Mouse (Mus musculus): ENCODE data around the gene Grid1. TPM values are rescaled to one million over a fixed set of nuclear protein-coding genes. Genes with fewer than 3 reads are reported as not detected.
A peak's percentile ranks its signal among the peaks of the same experiment; 100 is the strongest.

Grid1 gene
- polyA plus RNA-seq (2012; ENCODE audit: insufficient read depth, insufficient read length, low replicate concordance, missing spikeins) = not detected in 2 replicates

GRCm38 (mm10) chr14:34819919-34820652 lies at the start of gene Grid1:
TSS of gene Grid1 (plus strand) at chr14:34820108.
- WGBS = 8% methylated on average over 95 of the region's 96 CpGs
- TF ChIP-seq POLR2A (IDR thresholded peaks at IDR 0.05; ENCODE audit: insufficient read depth, low read depth, low read length) (0 out of 2 replicates have a peak, but pooled peaks have one; percentile 12), CTCF (IDR thresholded peaks at IDR 0.05; ENCODE audit: insufficient read depth, low read depth, low read length) (no peak)
- Histone ChIP-seq H3K4me3 (ENCODE audit: insufficient read depth, low read depth, low read length) (peak within 1 kb of the TSS; percentile 84), H3K4me1 (ENCODE audit: control insufficient read depth, insufficient read depth, low read length) (peaks cover 27% of the 10 kb centered on the region), H3K27ac (ENCODE audit: insufficient read depth, low read depth, low read length) (peak within 1 kb of the TSS; percentile 42; the same call in 1 of the 2 replicates)

- WGBS = 90% methylated on average over 6 of the region's 6 CpGs
- no peak overlapping the region for H3K27ac ChIP-seq (ENCODE audit: insufficient read depth, low read depth, low read length)
- H3K4me3 ChIP-seq (ENCODE audit: insufficient read depth, low read depth, low read length) = no peak overlapping the region
- H3K4me1 ChIP-seq (ENCODE audit: control insufficient read depth, insufficient read depth, low read length) = peaks cover 11% of the 10 kb centered on the region
- TF ChIP-seq POLR2A (IDR thresholded peaks at IDR 0.05; ENCODE audit: insufficient read depth, low read depth, low read length) = no peak
- no peak for TF ChIP-seq CTCF (IDR thresholded peaks at IDR 0.05; ENCODE audit: insufficient read depth, low read depth, low read length)
Measured at GRCm38 (mm10) chr14:34770467-34770866, 49.4 kb upstream of the Grid1 start.

- 31% methylated on average over 9 of the region's 9 CpGs for WGBS
- H3K4me1 ChIP-seq (ENCODE audit: control insufficient read depth, insufficient read depth, low read length) = peaks cover 11% of the 10 kb centered on the region
Measured at GRCm38 (mm10) chr14:34771601-34772000, 48.3 kb upstream of the Grid1 start.

GRCm38 (mm10) chr14:34772132-34772531 lies 47.8 kb upstream of the Grid1 start:
- peaks cover 11% of the 10 kb centered on the region for H3K4me1 ChIP-seq (ENCODE audit: control insufficient read depth, insufficient read depth, low read length)
- TF ChIP-seq POLR2A (IDR thresholded peaks at IDR 0.05; ENCODE audit: insufficient read depth, low read depth, low read length) (no peak), CTCF (IDR thresholded peaks at IDR 0.05; ENCODE audit: insufficient read depth, low read depth, low read length) (no peak)

More at GRCm38 (mm10) chr14:34771601-34772000, 48.3 kb upstream of the Grid1 start:
- TF ChIP-seq POLR2A (IDR thresholded peaks at IDR 0.05; ENCODE audit: insufficient read depth, low read depth, low read length) (no peak), CTCF (IDR thresholded peaks at IDR 0.05; ENCODE audit: insufficient read depth, low read depth, low read length) (no peak)
- no peak overlapping the region for H3K27ac ChIP-seq (ENCODE audit: insufficient read depth, low read depth, low read length)
- no peak overlapping the region for H3K4me3 ChIP-seq (ENCODE audit: insufficient read depth, low read depth, low read length)

GRCm38 (mm10) chr14:34773681-34774080 lies 46.2 kb upstream of the Grid1 start:
- H3K4me1 ChIP-seq (ENCODE audit: control insufficient read depth, insufficient read depth, low read length) = peaks cover 11% of the 10 kb centered on the region
- 86% methylated on average over 3 of the region's 3 CpGs for WGBS
- no peak for TF ChIP-seq POLR2A (IDR thresholded peaks at IDR 0.05; ENCODE audit: insufficient read depth, low read depth, low read length)
- TF ChIP-seq CTCF (IDR thresholded peaks at IDR 0.05; ENCODE audit: insufficient read depth, low read depth, low read length) = no peak
- no peak overlapping the region for H3K4me3 ChIP-seq (ENCODE audit: insufficient read depth, low read depth, low read length)
- H3K27ac ChIP-seq (ENCODE audit: insufficient read depth, low read depth, low read length) = no peak overlapping the region

More at GRCm38 (mm10) chr14:34772132-34772531, 47.8 kb upstream of the Grid1 start:
- WGBS = 73% methylated on average over 7 of the region's 7 CpGs
- Histone ChIP-seq H3K4me3 (ENCODE audit: insufficient read depth, low read depth, low read length) (no peak overlapping the region), H3K27ac (ENCODE audit: insufficient read depth, low read depth, low read length) (no peak overlapping the region)

- Histone ChIP-seq H3K27ac (ENCODE audit: insufficient read depth, low read depth, low read length) (no peak overlapping the region), H3K4me3 (ENCODE audit: insufficient read depth, low read depth, low read length) (no peak overlapping the region), H3K4me1 (ENCODE audit: control insufficient read depth, insufficient read depth, low read length) (peaks cover 6% of the 10 kb centered on the region)
- 76% methylated on average over 6 of the region's 6 CpGs for WGBS
- TF ChIP-seq CTCF (IDR thresholded peaks at IDR 0.05; ENCODE audit: insufficient read depth, low read depth, low read length) (no peak), POLR2A (IDR thresholded peaks at IDR 0.05; ENCODE audit: insufficient read depth, low read depth, low read length) (no peak)
Measured at GRCm38 (mm10) chr14:34774231-34774630, 45.7 kb upstream of the Grid1 start.

- TF ChIP-seq CTCF (IDR thresholded peaks at IDR 0.05; ENCODE audit: insufficient read depth, low read depth, low read length) (no peak), POLR2A (IDR thresholded peaks at IDR 0.05; ENCODE audit: insufficient read depth, low read depth, low read length) (no peak)
- WGBS = 89% methylated on average over 12 of the region's 12 CpGs
- H3K27ac ChIP-seq (ENCODE audit: insufficient read depth, low read depth, low read length) = no peak overlapping the region
Measured at GRCm38 (mm10) chr14:34776719-34777385, 43.1 kb upstream of the Grid1 start.

GRCm38 (mm10) chr14:34777810-34778209 lies 42.1 kb upstream of the Grid1 start:
- H3K4me1 ChIP-seq (ENCODE audit: control insufficient read depth, insufficient read depth, low read length) = no peaks in the 10 kb centered on the region
- WGBS = 19% methylated on average over 10 of the region's 10 CpGs
- TF ChIP-seq CTCF (IDR thresholded peaks at IDR 0.05; ENCODE audit: insufficient read depth, low read depth, low read length) (peak; percentile 70), POLR2A (IDR thresholded peaks at IDR 0.05; ENCODE audit: insufficient read depth, low read depth, low read length) (no peak)
- H3K4me3 ChIP-seq (ENCODE audit: insufficient read depth, low read depth, low read length) = no peak overlapping the region
- H3K27ac ChIP-seq (ENCODE audit: insufficient read depth, low read depth, low read length) = no peak overlapping the region

More at GRCm38 (mm10) chr14:34776719-34777385, 43.1 kb upstream of the Grid1 start:
- Histone ChIP-seq H3K4me3 (ENCODE audit: insufficient read depth, low read depth, low read length) (no peak overlapping the region), H3K4me1 (ENCODE audit: control insufficient read depth, insufficient read depth, low read length) (no peaks in the 10 kb centered on the region)

GRCm38 (mm10) chr14:34778760-34779159 lies 41.1 kb upstream of the Grid1 start:
- TF ChIP-seq POLR2A (IDR thresholded peaks at IDR 0.05; ENCODE audit: insufficient read depth, low read depth, low read length) (no peak), CTCF (IDR thresholded peaks at IDR 0.05; ENCODE audit: insufficient read depth, low read depth, low read length) (no peak)
- WGBS = 92% methylated on average over 7 of the region's 7 CpGs
- H3K27ac ChIP-seq (ENCODE audit: insufficient read depth, low read depth, low read length) = no peak overlapping the region
- H3K4me3 ChIP-seq (ENCODE audit: insufficient read depth, low read depth, low read length) = no peak overlapping the region
- H3K4me1 ChIP-seq (ENCODE audit: control insufficient read depth, insufficient read depth, low read length) = no peaks in the 10 kb centered on the region
